22 mouse cellular contexts compared by ENCODE assay signal in genomic region chr4:117636152-117636551, GRCm38 (mm10). TPM values are rescaled to one million over a fixed set of nuclear protein-coding genes. Genes with fewer than 3 reads are reported as not detected.
DNase-seq lines count a peak whose midpoint lies in the region; ATAC-seq and TF ChIP-seq lines count a peak whose summit lies in the region.
"Had no signal": no experiment of that assay in that cellular context is flagged by ENCODE, and none has a peak within 500 bp of the region (broad histone marks: within the 10 kb centered on the region; RNA-seq: fewer than 3 reads in every experiment).

No protein-coding gene starts in this region.

- H3K27me3 ChIP-seq in limb, embryonic 13.5 days, result no peaks in the 10 kb centered on the region
- no peaks in the 10 kb centered on the region for H3K27me3 ChIP-seq in limb, embryonic 10.5 days (ENCODE audit: low read depth, poor library complexity, severe bottlenecking)
- H3K27me3 ChIP-seq in forebrain, embryonic 15.5 days, result no peaks in the 10 kb centered on the region
- H3K27me3 ChIP-seq in midbrain, embryonic 14.5 days (ENCODE audit: control insufficient read depth, insufficient read depth, low read length), result no peaks in the 10 kb centered on the region
- H3K27me3 ChIP-seq: heart, embryonic 12.5 days; liver, embryonic 13.5 days; megakaryocyte, embryonic 14.5 days; stomach, embryonic 15.5 days had no signal

- DNase-seq in gastrocnemius, adult 2 months, result peak; percentile 5
- DNase-seq in gastrocnemius, postnatal 14 days, result no peak
- no peak for DNase-seq in limb, embryonic 10.5 days (ENCODE audit: low spot score)
- DNase-seq in midbrain, embryonic 14.5 days, result no peak
- no peak for DNase-seq in natural killer cell, adult 2 months (ENCODE audit: low spot score in 2 of 2)
- DNase-seq: adrenal gland, postnatal 25 days; cerebellum, adult 11-12 months; cerebellum, postnatal 25 days; embryo, embryonic 11 days; kidney, adult 8-10 months; kidney, postnatal 4 days; layer of hippocampus, adult 9-11 months; liver, embryonic 13.5 days; lung, embryonic 14.5 days; retina, postnatal 1 day; thymus, adult 18-20 months; thymus, postnatal 4 days had no signal

- H3K4me1 ChIP-seq in limb, embryonic 13.5 days, result peaks cover 7% of the 10 kb centered on the region; the same call in 1 of the 2 replicates
- H3K4me1 ChIP-seq in limb, embryonic 10.5 days, result peaks cover 42% of the 10 kb centered on the region
- H3K4me1 ChIP-seq in forebrain, embryonic 15.5 days, result peaks cover 22% of the 10 kb centered on the region
- peaks cover 19% of the 10 kb centered on the region for H3K4me1 ChIP-seq in midbrain, embryonic 14.5 days (ENCODE audit: control insufficient read depth, insufficient read depth, low read length)

- peaks cover 37% of the 10 kb centered on the region for H3K36me3 ChIP-seq in limb, embryonic 13.5 days
- peaks cover 49% of the 10 kb centered on the region for H3K36me3 ChIP-seq in limb, embryonic 10.5 days
- H3K36me3 ChIP-seq in forebrain, embryonic 15.5 days, result no peaks in the 10 kb centered on the region
- no peaks in the 10 kb centered on the region for H3K36me3 ChIP-seq in midbrain, embryonic 14.5 days (ENCODE audit: control insufficient read depth, insufficient read depth, low read length)
- H3K36me3 ChIP-seq: liver, embryonic 13.5 days; stomach, embryonic 15.5 days had no signal

- no peak overlapping the region for H3K9ac ChIP-seq in limb, embryonic 13.5 days
- H3K9ac ChIP-seq in forebrain, embryonic 15.5 days (replicated peaks), result no peak overlapping the region
- no peak overlapping the region for H3K9ac ChIP-seq in midbrain, embryonic 14.5 days (replicated peaks; ENCODE audit: low read length)
- H3K9ac ChIP-seq: heart, embryonic 12.5 days; liver, embryonic 13.5 days; lung, embryonic 14.5 days; stomach, embryonic 15.5 days had no signal

- no peak overlapping the region for H3K4me2 ChIP-seq in limb, embryonic 13.5 days (replicated peaks)
- no peak overlapping the region for H3K4me2 ChIP-seq in forebrain, embryonic 15.5 days (replicated peaks)
- no peak overlapping the region for H3K4me2 ChIP-seq in midbrain, embryonic 14.5 days (ENCODE audit: low read length)
- H3K4me2 ChIP-seq: heart, embryonic 12.5 days; liver, embryonic 13.5 days; lung, embryonic 14.5 days; stomach, embryonic 15.5 days had no signal

- TF ChIP-seq CTCF in gastrocnemius, adult 2 months (IDR thresholded peaks at IDR 0.05), result no peak

- no peak overlapping the region for H3K4me3 ChIP-seq in gastrocnemius, adult 2 months
- no peak overlapping the region for H3K4me3 ChIP-seq in limb, embryonic 13.5 days
- H3K4me3 ChIP-seq in limb, embryonic 10.5 days, result no peak overlapping the region
- no peak overlapping the region for H3K4me3 ChIP-seq in forebrain, embryonic 15.5 days
- no peak overlapping the region for H3K4me3 ChIP-seq in midbrain, embryonic 14.5 days (replicated peaks; ENCODE audit: low read depth, low read length)
- H3K4me3 ChIP-seq: heart, embryonic 12.5 days; liver, embryonic 13.5 days; megakaryocyte, embryonic 14.5 days; stomach, embryonic 15.5 days had no signal

- intact Hi-C loops in gastrocnemius, adult 2 months (cut with DNase I), result no loop called here
- intact Hi-C loops in gastrocnemius, postnatal 14 days (cut with DNase I; ENCODE audit: low total_unique reads), result no loop called here

- 78% methylated on average over 4 of the region's 4 CpGs for WGBS in limb, embryonic 13.5 days
- WGBS in limb, embryonic 10.5 days, result 88% methylated on average over 4 of the region's 4 CpGs
- WGBS in forebrain, embryonic 15.5 days, result 76% methylated on average over 4 of the region's 4 CpGs
- WGBS in midbrain, embryonic 14.5 days, result 86% methylated on average over 4 of the region's 4 CpGs

- no peak overlapping the region for H3K27ac ChIP-seq in gastrocnemius, adult 2 months
- H3K27ac ChIP-seq in limb, embryonic 13.5 days, result peak overlapping the region; percentile 33; the same call in 1 of the 2 replicates
- no peak overlapping the region; the same call in 1 of the 2 replicates for H3K27ac ChIP-seq in limb, embryonic 10.5 days
- H3K27ac ChIP-seq in forebrain, embryonic 15.5 days (replicated peaks), result peak overlapping the region; percentile 74; the same call in 1 of the 2 replicates
- H3K27ac ChIP-seq in midbrain, embryonic 14.5 days (replicated peaks; ENCODE audit: low read depth, low read length), result peak overlapping the region; percentile 78
- H3K27ac ChIP-seq: liver, embryonic 13.5 days; stomach, embryonic 15.5 days had no signal

- no peak for ATAC-seq in limb, embryonic 13.5 days (ENCODE audit: low FRiP score, low read depth)
- ATAC-seq in forebrain, embryonic 15.5 days (replicated peaks), result no peak
- ATAC-seq in midbrain, embryonic 14.5 days (ENCODE audit: low FRiP score, low TSS enrichment), result no peak

- no peaks in the 10 kb centered on the region for H3K9me3 ChIP-seq in limb, embryonic 13.5 days
- H3K9me3 ChIP-seq in limb, embryonic 10.5 days (replicated peaks), result no peaks in the 10 kb centered on the region
- H3K9me3 ChIP-seq in forebrain, embryonic 15.5 days, result no peaks in the 10 kb centered on the region
- no peaks in the 10 kb centered on the region for H3K9me3 ChIP-seq in midbrain, embryonic 14.5 days (ENCODE audit: control insufficient read depth, low read length)
- H3K9me3 ChIP-seq: heart, embryonic 12.5 days; liver, embryonic 13.5 days; stomach, embryonic 15.5 days had no signal

RNA-seq across cellular contexts. Expression of gene Dmap1, which starts 45.9 kb away (rescaled TPM):
- 10 to 100 TPM; 15.1 to 17.5 TPM for total RNA-seq in gastrocnemius, adult 2 months (2021)
- 10 to 100 TPM; 17.9 to 18.1 TPM for total RNA-seq in gastrocnemius, postnatal 14 days (2021)
- 78.2 and 80.5 TPM in 2 replicates for polyA plus RNA-seq in limb, embryonic 13.5 days (2015; fragmentation: Nextera tagmentation; extraction: Ambion mirVana)
- 89.7 and 92.2 TPM in 2 replicates for polyA plus RNA-seq in limb, embryonic 10.5 days (2016; fragmentation: Nextera tagmentation; extraction: Ambion mirVana)
- 78.7 and 81.2 TPM in 2 replicates for polyA plus RNA-seq in forebrain, embryonic 15.5 days (2015; fragmentation: Nextera tagmentation; extraction: Ambion mirVana)
- 86.6 and 91.5 TPM in 2 replicates for polyA plus RNA-seq in midbrain, embryonic 14.5 days (2014; fragmentation: Nextera tagmentation; extraction: Ambion mirVana)

Comparison
In these comparisons a context has a peak if more than half of its experiments do, and no peak if none do; other contexts are left out.
1. H3K27ac ChIP-seq: peak in limb, embryonic 13.5 days (single experiment), forebrain, embryonic 15.5 days (single experiment) and midbrain, embryonic 14.5 days (single experiment); none in gastrocnemius, adult 2 months (single experiment) and limb, embryonic 10.5 days (single experiment).